Mouse (Mus musculus): ENCODE measurements around the gene 2010111I01Rik. TPM values are rescaled to one million over a fixed set of nuclear protein-coding genes. Genes with fewer than 3 reads are reported as not detected.

2010111I01Rik gene
- polyA plus RNA-seq, 1 experiment from 2014 or later = 80.8 TPM

GRCm38 (mm10) chr13:63304124-63304792, 339.6 kb downstream of the 2010111I01Rik start:
- H3K4me3 ChIP-seq (ENCODE audit: low read depth, low read length) = no peak overlapping the region
- no peak overlapping the region for H3K27ac ChIP-seq (ENCODE audit: low read depth, low read length)
- H3K4me2 ChIP-seq (ENCODE audit: low read depth) = no peak overlapping the region
- no peak overlapping the region for H3K9ac ChIP-seq (ENCODE audit: low read length)
- H3K36me3 ChIP-seq (ENCODE audit: control insufficient read depth, insufficient read depth, low read length) = peaks cover 5% of the 10 kb centered on the region
- no peaks in the 10 kb centered on the region for H3K27me3 ChIP-seq (ENCODE audit: control insufficient read depth, insufficient read depth, low read length)
- 77% methylated on average over 6 of the region's 6 CpGs for WGBS
- H3K4me1 ChIP-seq (ENCODE audit: control insufficient read depth, insufficient read depth, low read length) = peaks cover 32% of the 10 kb centered on the region
- no peak for ATAC-seq (ENCODE audit: insufficient read depth, low FRiP score, low TSS enrichment)
- H3K9me3 ChIP-seq (ENCODE audit: control insufficient read depth, low read length) = no peaks in the 10 kb centered on the region
- no peak for DNase-seq (ENCODE audit: low spot score)

- no peak for DNase-seq (ENCODE audit: low spot score)
- H3K36me3 ChIP-seq (ENCODE audit: control insufficient read depth, insufficient read depth, low read length) = peaks cover 5% of the 10 kb centered on the region
- no peak overlapping the region for H3K9ac ChIP-seq (ENCODE audit: low read length)
- no peaks in the 10 kb centered on the region for H3K27me3 ChIP-seq (ENCODE audit: control insufficient read depth, insufficient read depth, low read length)
- ATAC-seq (ENCODE audit: insufficient read depth, low FRiP score, low TSS enrichment) = no peak; the same call in 1 of the 2 replicates
- H3K4me1 ChIP-seq (ENCODE audit: control insufficient read depth, insufficient read depth, low read length) = peaks cover 32% of the 10 kb centered on the region
- H3K27ac ChIP-seq (ENCODE audit: low read depth, low read length) = peak overlapping the region; percentile 61
- H3K4me2 ChIP-seq (ENCODE audit: low read depth) = no peak overlapping the region
- no peak overlapping the region for H3K4me3 ChIP-seq (ENCODE audit: low read depth, low read length)
- no peaks in the 10 kb centered on the region for H3K9me3 ChIP-seq (ENCODE audit: control insufficient read depth, low read length)
- WGBS = 29% methylated on average over 3 of the region's 3 CpGs
Observed at GRCm38 (mm10) chr13:63304799-63305159, 340.1 kb downstream of the 2010111I01Rik start.

- peak overlapping the region; percentile 25; the same call in 1 of the 2 replicates for H3K4me2 ChIP-seq (ENCODE audit: low read depth)
- no peak overlapping the region for H3K9ac ChIP-seq (ENCODE audit: low read length)
- ATAC-seq (ENCODE audit: insufficient read depth, low FRiP score, low TSS enrichment) = peak; percentile 84
- no peak overlapping the region for H3K4me3 ChIP-seq (ENCODE audit: low read depth, low read length)
- H3K4me1 ChIP-seq (ENCODE audit: control insufficient read depth, insufficient read depth, low read length) = peaks cover 29% of the 10 kb centered on the region
- DNase-seq (ENCODE audit: low spot score) = peak; percentile 52
- 13% methylated on average over 16 of the region's 16 CpGs for WGBS
- H3K27me3 ChIP-seq (ENCODE audit: control insufficient read depth, insufficient read depth, low read length) = no peaks in the 10 kb centered on the region
- peaks cover 5% of the 10 kb centered on the region for H3K36me3 ChIP-seq (ENCODE audit: control insufficient read depth, insufficient read depth, low read length)
- H3K9me3 ChIP-seq (ENCODE audit: control insufficient read depth, low read length) = no peaks in the 10 kb centered on the region
- peak overlapping the region; percentile 61 for H3K27ac ChIP-seq (ENCODE audit: low read depth, low read length)
Observed at GRCm38 (mm10) chr13:63305160-63306011, 340.7 kb downstream of the 2010111I01Rik start.

- Histone ChIP-seq H3K4me3 (ENCODE audit: low read depth, low read length) (no peak overlapping the region), H3K4me2 (ENCODE audit: low read depth) (no peak overlapping the region), H3K4me1 (ENCODE audit: control insufficient read depth, insufficient read depth, low read length) (peaks cover 22% of the 10 kb centered on the region), H3K36me3 (ENCODE audit: control insufficient read depth, insufficient read depth, low read length) (peaks cover 5% of the 10 kb centered on the region), H3K27ac (ENCODE audit: low read depth, low read length) (no peak overlapping the region), H3K9me3 (ENCODE audit: control insufficient read depth, low read length) (no peaks in the 10 kb centered on the region), H3K9ac (ENCODE audit: low read length) (no peak overlapping the region), H3K27me3 (ENCODE audit: control insufficient read depth, insufficient read depth, low read length) (no peaks in the 10 kb centered on the region)
- DNase-seq (ENCODE audit: low spot score) (no peak), ATAC-seq (ENCODE audit: insufficient read depth, low FRiP score, low TSS enrichment) (no peak)
- 82% methylated on average over 5 of the region's 5 CpGs for WGBS
Observed at GRCm38 (mm10) chr13:63306768-63307167, 342.1 kb downstream of the 2010111I01Rik start.

- Histone ChIP-seq H3K9ac (ENCODE audit: low read length) (no peak overlapping the region), H3K4me3 (ENCODE audit: low read depth, low read length) (no peak overlapping the region), H3K4me2 (ENCODE audit: low read depth) (no peak overlapping the region), H3K27me3 (ENCODE audit: control insufficient read depth, insufficient read depth, low read length) (no peaks in the 10 kb centered on the region), H3K27ac (ENCODE audit: low read depth, low read length) (no peak overlapping the region), H3K36me3 (ENCODE audit: control insufficient read depth, insufficient read depth, low read length) (no peaks in the 10 kb centered on the region; the same call in 1 of the 2 replicates), H3K9me3 (ENCODE audit: control insufficient read depth, low read length) (no peaks in the 10 kb centered on the region), H3K4me1 (ENCODE audit: control insufficient read depth, insufficient read depth, low read length) (peaks cover 18% of the 10 kb centered on the region)
- ATAC-seq (ENCODE audit: insufficient read depth, low FRiP score, low TSS enrichment) = no peak
- WGBS = 87% methylated on average over 3 of the region's 3 CpGs
- no peak for DNase-seq (ENCODE audit: low spot score)
Observed at GRCm38 (mm10) chr13:63309563-63309962, 344.9 kb downstream of the 2010111I01Rik start.

DNA sequence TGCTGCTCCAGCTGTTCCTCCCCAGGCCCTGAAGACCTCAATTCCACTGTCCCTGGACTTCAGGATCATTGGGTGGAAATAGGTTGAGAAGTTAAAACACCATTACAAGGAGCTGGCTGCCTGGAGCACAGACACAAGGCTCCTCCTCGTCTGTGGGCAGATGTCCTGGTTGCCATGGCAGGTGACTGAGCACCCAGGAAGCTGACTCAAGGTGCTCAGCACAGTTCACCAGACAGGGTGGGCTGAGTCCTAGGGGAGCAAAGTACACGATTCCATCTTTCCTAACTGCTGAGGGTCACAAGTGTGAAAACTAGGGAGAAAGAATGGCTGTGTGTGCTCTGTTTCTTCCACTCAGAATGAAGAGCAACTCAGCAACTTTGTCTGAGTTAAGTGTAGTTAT, 346.5 kb downstream of the 2010111I01Rik start:
- Histone ChIP-seq H3K9me3 (ENCODE audit: control insufficient read depth, low read length) (no peaks in the 10 kb centered on the region), H3K27me3 (ENCODE audit: control insufficient read depth, insufficient read depth, low read length) (no peaks in the 10 kb centered on the region), H3K4me1 (ENCODE audit: control insufficient read depth, insufficient read depth, low read length) (peaks cover 2% of the 10 kb centered on the region), H3K4me3 (ENCODE audit: low read depth, low read length) (no peak overlapping the region), H3K36me3 (ENCODE audit: control insufficient read depth, insufficient read depth, low read length) (no peaks in the 10 kb centered on the region; the same call in 1 of the 2 replicates), H3K4me2 (ENCODE audit: low read depth) (no peak overlapping the region), H3K9ac (ENCODE audit: low read length) (no peak overlapping the region), H3K27ac (ENCODE audit: low read depth, low read length) (no peak overlapping the region)
- ATAC-seq (ENCODE audit: insufficient read depth, low FRiP score, low TSS enrichment) = no peak
- 72% methylated on average over 2 of the region's 2 CpGs for WGBS
- DNase-seq (ENCODE audit: low spot score) = no peak

- Histone ChIP-seq H3K27ac (ENCODE audit: low read depth, low read length) (no peak overlapping the region), H3K36me3 (ENCODE audit: control insufficient read depth, insufficient read depth, low read length) (peaks cover 2% of the 10 kb centered on the region; the same call in 1 of the 2 replicates), H3K27me3 (ENCODE audit: control insufficient read depth, insufficient read depth, low read length) (no peaks in the 10 kb centered on the region), H3K9ac (ENCODE audit: low read length) (no peak overlapping the region), H3K4me1 (ENCODE audit: control insufficient read depth, insufficient read depth, low read length) (no peaks in the 10 kb centered on the region), H3K4me3 (ENCODE audit: low read depth, low read length) (no peak overlapping the region), H3K4me2 (ENCODE audit: low read depth) (no peak overlapping the region), H3K9me3 (ENCODE audit: control insufficient read depth, low read length) (no peaks in the 10 kb centered on the region)
- DNase-seq (ENCODE audit: low spot score) (no peak), ATAC-seq (ENCODE audit: insufficient read depth, low FRiP score, low TSS enrichment) (no peak)
- WGBS = 90% methylated on average over 1 of the region's 1 CpGs
Observed at GRCm38 (mm10) chr13:63313247-63313646, 348.6 kb downstream of the 2010111I01Rik start.

DNA sequence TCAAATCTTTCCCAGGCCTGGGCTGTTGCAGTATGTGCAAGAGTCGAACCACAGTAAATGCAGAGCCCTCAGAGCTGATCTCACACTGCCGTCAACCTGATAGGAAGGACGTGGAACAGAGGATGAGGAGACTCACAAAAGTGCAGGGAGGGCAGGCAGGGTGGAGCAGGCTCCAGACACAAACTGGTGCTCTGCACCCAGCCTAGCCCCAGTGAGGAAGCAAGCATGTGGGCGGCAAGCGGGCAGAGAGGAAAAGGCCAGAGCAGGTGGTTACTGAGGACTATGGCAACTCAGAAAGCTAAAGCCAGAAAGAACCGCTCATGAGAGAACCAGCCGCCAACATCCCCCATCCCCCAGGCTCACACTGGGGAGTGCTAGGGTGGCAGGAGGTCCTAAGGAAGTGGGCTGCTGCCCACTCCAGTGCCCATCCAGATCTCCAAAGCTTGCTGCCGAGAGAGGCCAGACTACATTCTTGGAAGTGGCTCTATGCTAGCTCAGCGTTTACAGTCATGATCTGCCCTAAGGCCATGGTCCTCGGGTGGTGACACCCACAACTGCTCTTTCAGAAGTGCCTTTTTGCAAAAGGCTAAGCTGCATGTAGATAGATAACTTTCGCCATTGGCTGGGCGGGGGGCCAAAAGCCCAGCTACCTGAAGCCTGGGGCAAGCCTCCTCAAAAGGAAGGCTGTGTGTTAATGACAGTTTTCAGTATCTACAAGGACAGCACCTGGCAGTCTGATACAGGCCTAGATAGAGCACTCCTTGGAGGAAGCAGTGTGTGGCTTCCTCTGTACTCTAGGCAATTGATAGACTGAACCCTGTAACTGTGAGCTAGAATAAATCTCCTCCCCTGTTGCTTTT, 349.3 kb downstream of the 2010111I01Rik start:
- H3K27ac ChIP-seq (ENCODE audit: low read depth, low read length) = no peak overlapping the region
- H3K9ac ChIP-seq (ENCODE audit: low read length) = no peak overlapping the region
- ATAC-seq (ENCODE audit: insufficient read depth, low FRiP score, low TSS enrichment) = no peak
- no peaks in the 10 kb centered on the region for H3K27me3 ChIP-seq (ENCODE audit: control insufficient read depth, insufficient read depth, low read length)
- no peak overlapping the region for H3K4me3 ChIP-seq (ENCODE audit: low read depth, low read length)
- DNase-seq (ENCODE audit: low spot score) = no peak
- 85% methylated on average over 12 of the region's 12 CpGs for WGBS
- no peak overlapping the region for H3K4me2 ChIP-seq (ENCODE audit: low read depth)
- no peaks in the 10 kb centered on the region for H3K9me3 ChIP-seq (ENCODE audit: control insufficient read depth, low read length)
- H3K4me1 ChIP-seq (ENCODE audit: control insufficient read depth, insufficient read depth, low read length) = no peaks in the 10 kb centered on the region
- peaks cover 2% of the 10 kb centered on the region; the same call in 1 of the 2 replicates for H3K36me3 ChIP-seq (ENCODE audit: control insufficient read depth, insufficient read depth, low read length)

Data from neural tube, embryonic 11.5 days (tissue).